In genomic region chr8:109185558-109186198, GRCm38 (mm10) we compare ENCODE assay signal across 8 mouse cellular contexts.
A peak's percentile ranks its signal among the peaks of the same experiment; 100 is the strongest.
DNase-seq lines count a peak whose midpoint lies in the region; ATAC-seq lines count a peak whose summit lies in the region.

No protein-coding gene starts in this region.

- H3K4me2 ChIP-seq in heart, embryonic 16.5 days (ENCODE audit: low read depth, low read length): peak overlapping the region; percentile 65
- peak overlapping the region; percentile 48 for H3K4me2 ChIP-seq in liver, embryonic 11.5 days
- H3K4me2 ChIP-seq in neural tube, embryonic 14.5 days (ENCODE audit: low read depth, low read length): peak overlapping the region; percentile 54

- H3K4me3 ChIP-seq in forebrain, embryonic 10.5 days: 0 out of 2 replicates have a peak overlapping the region, but pooled peaks have one; percentile 22
- H3K4me3 ChIP-seq in heart, embryonic 16.5 days (ENCODE audit: low read length): peak overlapping the region; percentile 42
- H3K4me3 ChIP-seq in liver, embryonic 11.5 days (ENCODE audit: low read depth, low read length): no peak overlapping the region
- H3K4me3 ChIP-seq in neural tube, embryonic 14.5 days (ENCODE audit: low read depth, low read length): peak overlapping the region; percentile 13; the same call in 1 of the 2 replicates

- WGBS in forebrain, embryonic 10.5 days: 43% methylated on average over 10 of the region's 10 CpGs
- 32% methylated on average over 10 of the region's 10 CpGs for WGBS in heart, embryonic 16.5 days
- 44% methylated on average over 10 of the region's 10 CpGs for WGBS in liver, embryonic 11.5 days
- 17% methylated on average over 10 of the region's 10 CpGs for WGBS in neural tube, embryonic 14.5 days

- H3K4me1 ChIP-seq in forebrain, embryonic 10.5 days: peaks cover 20% of the 10 kb centered on the region
- peaks cover 5% of the 10 kb centered on the region; the same call in 1 of the 2 replicates for H3K4me1 ChIP-seq in heart, embryonic 16.5 days (ENCODE audit: control insufficient read depth, insufficient read depth, low read length)
- H3K4me1 ChIP-seq in liver, embryonic 11.5 days (replicated peaks; ENCODE audit: control insufficient read depth, insufficient read depth, low read length): no peaks in the 10 kb centered on the region
- H3K4me1 ChIP-seq in neural tube, embryonic 14.5 days (ENCODE audit: control insufficient read depth, insufficient read depth, low read length): peaks cover 18% of the 10 kb centered on the region

- peak overlapping the region; percentile 85 for H3K27ac ChIP-seq in forebrain, embryonic 10.5 days
- no peak overlapping the region for H3K27ac ChIP-seq in heart, embryonic 16.5 days (ENCODE audit: low read length)
- no peak overlapping the region for H3K27ac ChIP-seq in liver, embryonic 11.5 days (ENCODE audit: low read depth, low read length)
- H3K27ac ChIP-seq in neural tube, embryonic 14.5 days (ENCODE audit: low read depth, low read length): peak overlapping the region; percentile 64

- DNase-seq in cerebellum, adult 9-10 months: peak; percentile 11
- DNase-seq in forebrain, embryonic 10.5 days (ENCODE audit: extremely low spot score, low spot score): peak; percentile 72
- peak; percentile 49 to 63 for DNase-seq in kidney, postnatal 25 days
- DNase-seq in liver, embryonic 11.5 days (ENCODE audit: low spot score): peak; percentile 38
- DNase-seq in urinary bladder, postnatal 14 days (ENCODE audit: low spot score): peak; percentile 78

- H3K36me3 ChIP-seq in forebrain, embryonic 10.5 days (replicated peaks): no peaks in the 10 kb centered on the region
- H3K36me3 ChIP-seq in heart, embryonic 16.5 days (ENCODE audit: control insufficient read depth, insufficient read depth): no peaks in the 10 kb centered on the region
- no peaks in the 10 kb centered on the region for H3K36me3 ChIP-seq in liver, embryonic 11.5 days (ENCODE audit: control insufficient read depth, insufficient read depth, low read length)
- H3K36me3 ChIP-seq in neural tube, embryonic 14.5 days (ENCODE audit: control insufficient read depth, insufficient read depth, low read length): no peaks in the 10 kb centered on the region

- no peak for ATAC-seq in cerebellum, adult (ENCODE audit: insufficient number of reproducible peaks, low FRiP score, low TSS enrichment)
- ATAC-seq in heart, embryonic 16.5 days (replicated peaks; ENCODE audit: extremely low read depth, insufficient read depth, low FRiP score): peak; percentile 63
- no peak for ATAC-seq in liver, embryonic 11.5 days (replicated peaks; ENCODE audit: low FRiP score)
- ATAC-seq in neural tube, embryonic 14.5 days (ENCODE audit: low read depth): peak; percentile 87

- no peaks in the 10 kb centered on the region for H3K27me3 ChIP-seq in forebrain, embryonic 10.5 days (ENCODE audit: poor library complexity, severe bottlenecking)
- no peaks in the 10 kb centered on the region for H3K27me3 ChIP-seq in heart, embryonic 16.5 days (ENCODE audit: control insufficient read depth, insufficient read depth, low read length)
- no peaks in the 10 kb centered on the region for H3K27me3 ChIP-seq in liver, embryonic 11.5 days (replicated peaks; ENCODE audit: control insufficient read depth, insufficient read depth, low read length)
- H3K27me3 ChIP-seq in neural tube, embryonic 14.5 days (ENCODE audit: control insufficient read depth, insufficient read depth, low read length): no peaks in the 10 kb centered on the region

- no peaks in the 10 kb centered on the region for H3K9me3 ChIP-seq in forebrain, embryonic 10.5 days
- no peaks in the 10 kb centered on the region for H3K9me3 ChIP-seq in heart, embryonic 16.5 days (replicated peaks; ENCODE audit: control insufficient read depth, low read length)
- H3K9me3 ChIP-seq in liver, embryonic 11.5 days (ENCODE audit: control insufficient read depth, low read length): no peaks in the 10 kb centered on the region
- no peaks in the 10 kb centered on the region for H3K9me3 ChIP-seq in neural tube, embryonic 14.5 days (ENCODE audit: control insufficient read depth, low read length)

- H3K9ac ChIP-seq in heart, embryonic 16.5 days (ENCODE audit: low read length): peak overlapping the region; percentile 51
- no peak overlapping the region for H3K9ac ChIP-seq in liver, embryonic 11.5 days (ENCODE audit: low read depth, low read length)
- H3K9ac ChIP-seq in neural tube, embryonic 14.5 days (replicated peaks; ENCODE audit: low read depth, low read length): peak overlapping the region; percentile 39

Comparison
In these comparisons a context has a peak if more than half of its experiments do, and no peak if none do; other contexts are left out.
1. DNase-seq: peak in every context shown above with its lines; median percentile 78 in urinary bladder, postnatal 14 days; 72 in forebrain, embryonic 10.5 days; 56 in kidney, postnatal 25 days; 38 in liver, embryonic 11.5 days; 11 in cerebellum, adult 9-10 months.
2. ATAC-seq: peak in heart, embryonic 16.5 days (single experiment) and neural tube, embryonic 14.5 days (single experiment); none in cerebellum, adult (single experiment) and liver, embryonic 11.5 days (single experiment).
3. H3K27ac ChIP-seq: peak in forebrain, embryonic 10.5 days (single experiment) and neural tube, embryonic 14.5 days (single experiment); none in heart, embryonic 16.5 days (single experiment) and liver, embryonic 11.5 days (single experiment).
4. Peak in every context shown above with its lines, with median percentiles within 50 percentile points of each other: H3K4me2 ChIP-seq.